Mouse (Mus musculus) heart, embryonic 12.5 days (tissue): ENCODE data around the gene Olfr38. TPM values are rescaled to one million over a fixed set of nuclear protein-coding genes. Genes with fewer than 3 reads are reported as not detected.

ENCODE experiments used
- ATAC-seq: fragments of 200-750 bp; cut with Nextera tagmentation; 2 replicates; pipeline ENCODE4 v1.8.0; 2017; ENCODE audit warnings: moderate TSS enrichment, moderate library complexity; ENCODE audit not compliant: insufficient number of reproducible peaks, low FRiP score
- H3K27ac ChIP-seq: fragments of 300-500 bp; sonication (generic); 2 replicates; pipeline ENCODE4 v1.5.1; 2016; ENCODE audit warnings: mild to moderate bottlenecking, moderate library complexity; ENCODE audit not compliant: poor library complexity, severe bottlenecking
- H3K27me3 ChIP-seq: fragments of 300-500 bp; sonication (generic); replicated peaks from 2 replicates; pipeline ENCODE4 v1.6.1; 2016; ENCODE audit warnings: mild to moderate bottlenecking, moderate library complexity
- H3K36me3 ChIP-seq: fragments of 300-500 bp; sonication (generic); 2 replicates; pipeline ENCODE4 v1.6.1; 2016; ENCODE audit warnings: mild to moderate bottlenecking, moderate library complexity
- H3K4me1 ChIP-seq: fragments of 300-500 bp; sonication (generic); replicated peaks from 2 replicates; pipeline ENCODE4 v1.6.1; 2016; ENCODE audit warnings: mild to moderate bottlenecking
- H3K4me2 ChIP-seq: fragments of 300-500 bp; sonication (generic); 2 replicates; pipeline ENCODE4 v1.6.1; 2016; ENCODE audit warnings: mild to moderate bottlenecking, moderate library complexity
- H3K4me3 ChIP-seq: fragments of 300-500 bp; sonication (generic); 2 replicates; pipeline ENCODE4 v1.5.1; 2016; ENCODE audit warnings: mild to moderate bottlenecking
- H3K9ac ChIP-seq: fragments of 300-500 bp; sonication (generic); 2 replicates; pipeline ENCODE4 v1.6.1; 2016; ENCODE audit warnings: mild to moderate bottlenecking, moderate library complexity
- H3K9me3 ChIP-seq: fragments of 300-500 bp; sonication (generic); replicated peaks from 2 replicates; pipeline ENCODE4 v1.6.1; 2016; ENCODE audit warnings: mild to moderate bottlenecking, moderate library complexity
- WGBS: fragments of 180-500 bp; shearing (Covaris S2); methylation state at CpG from one replicate; pipeline ENCODE4 v1.1.7; 2016; 5-methylcytosine and 5-hydroxymethylcytosine counted together
- polyA plus RNA-seq: library from polyadenylated mRNA; unstranded; fragments of >200 nt; fragmentation: Nextera tagmentation; extraction: Ambion mirVana; gene quantifications from 2 replicates; pipeline ENCODE4 v1.2.1, GENCODE M21; 2016

Gene Olfr38
- polyA plus RNA-seq = not detected in 2 replicates

- Histone ChIP-seq H3K4me1 (no peaks in the 10 kb centered on the region), H3K4me2 (no peak within 1 kb of the TSS), H3K27me3 (no peaks in the 10 kb centered on the region), H3K27ac (no peak within 1 kb of the TSS), H3K36me3 (no peaks in the 10 kb centered on the region), H3K9ac (no peak within 1 kb of the TSS), H3K4me3 (no peak within 1 kb of the TSS), H3K9me3 (no peaks in the 10 kb centered on the region)
- no peak for ATAC-seq
- WGBS = 74% methylated on average over 1 of the region's 1 CpGs
Measured at GRCm38 (mm10) chr6:42756104-42756503, at the start of gene Olfr38. Gene Olfr38, plus strand, starts transcription at chr6:42756404.

DNA sequence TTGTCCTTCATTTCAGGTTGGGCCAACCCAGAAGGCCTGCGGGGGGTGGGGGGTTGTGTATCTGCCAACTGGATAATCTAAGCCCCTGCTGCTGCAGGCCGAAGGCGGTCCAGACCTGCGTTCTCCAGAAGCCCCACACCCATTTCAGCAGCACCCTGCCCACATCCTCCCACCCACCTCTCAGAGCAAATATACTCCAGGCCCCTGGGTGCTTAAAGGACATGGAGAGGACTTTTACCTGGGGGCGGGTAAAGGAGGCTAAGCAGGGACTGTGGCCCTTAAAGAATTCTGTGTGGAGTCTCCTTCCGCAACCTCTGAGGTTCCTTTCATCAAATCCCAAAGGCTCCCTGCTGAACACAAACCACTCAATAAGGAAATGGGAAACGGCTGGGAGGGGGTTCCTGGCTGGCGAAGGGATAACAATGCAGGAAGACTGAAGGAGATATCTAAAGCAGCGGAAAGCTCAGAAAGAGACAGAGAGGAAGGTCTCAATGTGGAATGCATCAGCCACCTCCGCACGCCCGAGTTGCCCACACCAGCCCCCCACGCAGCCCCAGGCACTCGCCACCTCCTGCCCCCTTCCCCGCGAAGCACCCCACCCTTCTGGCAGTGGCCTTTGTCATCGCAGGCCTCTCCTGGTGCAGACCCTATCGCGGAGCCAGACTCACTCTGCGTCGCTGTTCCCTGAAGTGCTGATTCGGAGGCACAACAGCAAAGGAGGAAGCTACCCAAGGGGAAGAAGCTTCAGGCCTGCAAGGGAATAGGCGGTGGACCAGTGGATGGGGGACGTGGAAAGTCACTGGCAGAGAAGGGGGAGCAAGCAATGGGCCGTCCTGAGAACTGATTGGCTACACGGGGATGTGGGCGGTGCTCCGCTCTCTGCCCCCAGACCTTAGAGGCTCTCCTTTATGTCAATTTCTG, 46.7 kb upstream of the Olfr38 start, which contains the start of gene Tcaf1:
Gene Tcaf1, minus strand, starts transcription at position 798 of the 921 bp plus-strand sequence.
- 1% methylated on average over 28 of the region's 28 CpGs for WGBS
- peak; percentile 95 for ATAC-seq
- peak within 1 kb of the TSS; percentile 87 for H3K9ac ChIP-seq
- H3K36me3 ChIP-seq = no peaks in the 10 kb centered on the region
- peak within 1 kb of the TSS; percentile 83 for H3K4me3 ChIP-seq
- H3K9me3 ChIP-seq = no peaks in the 10 kb centered on the region
- no peaks in the 10 kb centered on the region for H3K27me3 ChIP-seq
- H3K4me1 ChIP-seq = peaks cover 10% of the 10 kb centered on the region; the same call in 1 of the 2 replicates
- peak within 1 kb of the TSS; percentile 89 for H3K27ac ChIP-seq
- peak within 1 kb of the TSS; percentile 79 for H3K4me2 ChIP-seq

GRCm38 (mm10) chr6:42714668-42715067, 41.5 kb upstream of the Olfr38 start:
- Histone ChIP-seq H3K4me1 (peaks cover 9% of the 10 kb centered on the region; the same call in 1 of the 2 replicates), H3K4me2 (no peak overlapping the region), H3K9me3 (no peaks in the 10 kb centered on the region), H3K27me3 (no peaks in the 10 kb centered on the region), H3K9ac (no peak overlapping the region), H3K36me3 (no peaks in the 10 kb centered on the region), H3K4me3 (no peak overlapping the region), H3K27ac (no peak overlapping the region)
- ATAC-seq = no peak
- WGBS = 24% methylated on average over 8 of the region's 8 CpGs

- H3K27me3 ChIP-seq = no peaks in the 10 kb centered on the region
- no peaks in the 10 kb centered on the region for H3K36me3 ChIP-seq
- H3K4me3 ChIP-seq = no peak overlapping the region
- no peaks in the 10 kb centered on the region for H3K9me3 ChIP-seq
- no peak overlapping the region for H3K27ac ChIP-seq
- ATAC-seq = no peak
- H3K4me1 ChIP-seq = peaks cover 9% of the 10 kb centered on the region; the same call in 1 of the 2 replicates
- H3K9ac ChIP-seq = no peak overlapping the region
- no peak overlapping the region for H3K4me2 ChIP-seq
Measured at GRCm38 (mm10) chr6:42717973-42718372, 38.2 kb upstream of the Olfr38 start.

- Histone ChIP-seq H3K27ac (no peak within 1 kb of the TSS), H3K9me3 (no peaks in the 10 kb centered on the region), H3K4me1 (no peaks in the 10 kb centered on the region), H3K4me2 (no peak within 1 kb of the TSS), H3K27me3 (no peaks in the 10 kb centered on the region), H3K36me3 (no peaks in the 10 kb centered on the region), H3K9ac (no peak within 1 kb of the TSS), H3K4me3 (no peak within 1 kb of the TSS)
- ATAC-seq = no peak
- 88% methylated on average over 1 of the region's 1 CpGs for WGBS
Measured at GRCm38 (mm10) chr6:42739071-42739470, 17.1 kb upstream of the Olfr38 start, which contains the start of gene Olfr453. Gene Olfr453, plus strand, starts transcription at chr6:42739371.

DNA sequence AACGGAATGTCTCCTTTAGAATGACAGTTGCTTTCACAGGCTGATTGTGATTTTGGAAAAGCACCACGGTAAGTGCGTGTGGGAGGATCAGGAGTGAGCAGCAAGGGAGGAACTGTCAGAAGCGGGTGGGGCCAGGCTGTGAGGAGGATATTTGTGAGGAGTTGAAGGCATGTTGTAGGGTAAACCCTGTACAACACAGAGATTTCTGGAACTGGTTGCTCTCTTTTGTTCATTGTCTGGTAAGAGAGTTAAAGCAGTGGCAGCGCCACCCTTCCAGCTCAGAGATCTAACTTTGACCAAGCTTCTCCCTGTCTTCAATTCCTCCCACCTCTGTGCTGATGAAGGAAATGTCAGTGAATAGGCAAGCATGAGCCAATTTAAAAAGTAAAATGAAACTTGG, 13.9 kb upstream of the Olfr38 start:
- H3K4me3 ChIP-seq = no peak overlapping the region

GRCm38 (mm10) chr6:42747846-42748245, 8.4 kb upstream of the Olfr38 start:
- no peaks in the 10 kb centered on the region for H3K4me1 ChIP-seq
- H3K27me3 ChIP-seq = no peaks in the 10 kb centered on the region
- H3K36me3 ChIP-seq = no peaks in the 10 kb centered on the region
- no peak overlapping the region for H3K4me2 ChIP-seq
- no peak overlapping the region for H3K4me3 ChIP-seq
- H3K27ac ChIP-seq = no peak overlapping the region
- no peak overlapping the region for H3K9ac ChIP-seq
- ATAC-seq = no peak
- H3K9me3 ChIP-seq = no peaks in the 10 kb centered on the region

More for the DNA sequence above, 13.9 kb upstream of the Olfr38 start:
- no peak overlapping the region for H3K4me2 ChIP-seq
- no peak for ATAC-seq
- WGBS = 71% methylated on average over 5 of the region's 5 CpGs
- no peaks in the 10 kb centered on the region for H3K9me3 ChIP-seq
- no peaks in the 10 kb centered on the region for H3K27me3 ChIP-seq
- H3K27ac ChIP-seq = no peak overlapping the region
- H3K36me3 ChIP-seq = no peaks in the 10 kb centered on the region
- H3K9ac ChIP-seq = no peak overlapping the region
- H3K4me1 ChIP-seq = no peaks in the 10 kb centered on the region

DNA sequence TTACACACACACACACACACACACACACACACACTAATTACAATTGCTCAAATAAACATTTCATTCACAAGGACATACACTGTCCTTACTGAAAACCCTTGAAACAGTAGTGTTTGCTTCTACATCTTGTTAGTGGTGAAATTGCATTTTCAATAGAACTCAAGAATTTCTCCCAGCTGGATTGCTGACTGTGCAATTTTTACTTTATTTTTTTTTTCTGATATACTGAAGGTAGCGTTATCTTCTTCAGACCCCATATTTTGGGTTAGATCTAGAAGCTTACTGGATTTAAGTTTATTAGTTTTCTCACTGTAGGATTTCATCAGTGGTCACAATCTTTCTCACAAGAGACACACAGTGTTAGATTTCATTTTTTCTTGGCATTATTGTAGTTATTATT, 20.9 kb downstream of the Olfr38 start:
- 83% methylated on average over 1 of the region's 1 CpGs for WGBS
- H3K9me3 ChIP-seq = 0 out of 2 replicates have a peak, but pooled peaks cover 4% of the 10 kb centered on the region
- H3K36me3 ChIP-seq = no peaks in the 10 kb centered on the region
- H3K4me3 ChIP-seq = no peak overlapping the region
- no peak overlapping the region for H3K4me2 ChIP-seq
- no peaks in the 10 kb centered on the region for H3K4me1 ChIP-seq
- H3K27me3 ChIP-seq = no peaks in the 10 kb centered on the region
- ATAC-seq = no peak
- H3K9ac ChIP-seq = no peak overlapping the region
- no peak overlapping the region for H3K27ac ChIP-seq

DNA sequence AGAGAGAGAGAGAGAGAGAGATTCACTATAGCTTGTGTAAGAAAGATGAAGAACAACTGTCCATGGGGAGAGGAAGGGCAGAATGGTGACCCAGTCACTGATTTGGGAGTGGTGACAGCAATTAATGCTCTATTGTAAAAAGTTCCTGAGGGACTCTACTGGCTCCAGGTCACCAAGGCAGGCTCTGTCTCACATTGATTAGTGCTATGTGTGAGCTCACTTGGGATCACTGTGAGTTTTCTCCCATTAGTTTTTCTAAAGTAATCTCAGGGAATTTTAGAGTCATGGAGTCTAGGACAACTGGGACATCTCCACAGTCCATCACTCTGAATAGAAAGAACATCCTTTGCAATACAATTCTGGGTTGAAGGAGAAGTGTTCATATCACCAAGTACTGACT, 28.6 kb downstream of the Olfr38 start, which contains the start of gene Olfr452:
Gene Olfr452, plus strand, starts transcription at position 301 of the 400 bp plus-strand sequence.
- Histone ChIP-seq H3K27ac (no peak within 1 kb of the TSS), H3K27me3 (no peaks in the 10 kb centered on the region), H3K9ac (no peak within 1 kb of the TSS), H3K4me2 (no peak within 1 kb of the TSS), H3K36me3 (no peaks in the 10 kb centered on the region), H3K9me3 (0 out of 2 replicates have a peak, but pooled peaks cover 2% of the 10 kb centered on the region), H3K4me3 (no peak within 1 kb of the TSS), H3K4me1 (no peaks in the 10 kb centered on the region)
- ATAC-seq = no peak

GRCm38 (mm10) chr6:42790247-42790948, 34.2 kb downstream of the Olfr38 start:
- Histone ChIP-seq H3K27me3 (no peaks in the 10 kb centered on the region), H3K27ac (no peak overlapping the region), H3K36me3 (no peaks in the 10 kb centered on the region), H3K4me3 (no peak overlapping the region), H3K4me2 (no peak overlapping the region), H3K9me3 (no peaks in the 10 kb centered on the region), H3K4me1 (no peaks in the 10 kb centered on the region), H3K9ac (no peak overlapping the region)
- WGBS = 39% methylated on average over 4 of the region's 4 CpGs
- no peak for ATAC-seq

DNA sequence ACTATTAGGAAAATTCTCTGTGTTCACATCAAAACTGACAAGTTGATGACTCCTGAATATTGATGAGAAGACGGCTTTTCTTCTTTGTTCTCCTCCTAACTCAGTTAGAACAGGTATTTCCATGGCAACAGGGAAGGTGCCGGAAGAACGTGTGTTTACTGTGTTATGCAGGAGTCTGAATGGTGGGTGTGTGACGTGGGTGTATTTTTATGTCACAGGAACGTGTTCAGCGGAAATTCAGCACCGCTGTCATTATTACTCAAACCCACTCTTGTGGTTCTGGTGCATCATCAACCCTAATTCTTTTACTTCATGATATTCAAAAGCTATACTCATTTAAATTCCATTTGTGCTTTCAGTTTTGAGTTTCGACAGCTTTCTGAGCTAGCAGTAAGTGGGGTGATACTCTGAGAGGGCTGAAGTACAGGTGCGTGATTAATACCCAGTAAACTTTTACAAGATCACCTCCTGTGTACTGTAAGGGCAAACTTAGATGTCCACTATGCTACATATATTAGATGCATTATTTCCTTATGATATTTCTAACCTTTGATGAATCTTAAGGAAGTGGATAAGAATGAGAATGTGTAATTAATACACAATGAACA, 34.8 kb downstream of the Olfr38 start:
- WGBS = 74% methylated on average over 9 of the region's 9 CpGs
- no peaks in the 10 kb centered on the region for H3K9me3 ChIP-seq
- H3K36me3 ChIP-seq = no peaks in the 10 kb centered on the region
- ATAC-seq = no peak
- H3K4me1 ChIP-seq = no peaks in the 10 kb centered on the region
- H3K4me2 ChIP-seq = no peak overlapping the region
- no peak overlapping the region for H3K9ac ChIP-seq
- no peak overlapping the region for H3K4me3 ChIP-seq
- H3K27me3 ChIP-seq = no peaks in the 10 kb centered on the region
- no peak overlapping the region for H3K27ac ChIP-seq
